Mouse (Mus musculus) midbrain, embryonic 14.5 days (tissue): ENCODE data around the gene Gm10392. TPM values are rescaled to one million over a fixed set of nuclear protein-coding genes. Genes with fewer than 3 reads are reported as not detected.

Experiments
- ATAC-seq: fragments of 200-750 bp; cut with Nextera tagmentation; 2 replicates; pipeline ENCODE4 v1.8.0; 2017; ENCODE audit warnings: moderate number of reproducible peaks, moderate library complexity; ENCODE audit not compliant: low FRiP score, low TSS enrichment
- DNase-seq: peaks from one replicate; pipeline ENCODE4 v3.0.0-alpha.2; 2015
- H3K27ac ChIP-seq: fragments of 300-500 bp; sonication (generic); replicated peaks from 2 replicates; pipeline ENCODE4 v1.5.1; 2014; ENCODE audit warnings: mild to moderate bottlenecking, low read depth, low read length, moderate library complexity
- H3K27me3 ChIP-seq: fragments of 300-500 bp; sonication (generic); 2 replicates; pipeline ENCODE4 v1.6.1; 2014; ENCODE audit warnings: low read length, control low read depth, mixed read lengths; ENCODE audit not compliant: control insufficient read depth, insufficient read depth
- H3K36me3 ChIP-seq: fragments of 300-500 bp; sonication (generic); 2 replicates; pipeline ENCODE4 v1.6.1; 2014; ENCODE audit warnings: low read length, control low read depth; ENCODE audit not compliant: control insufficient read depth, insufficient read depth
- H3K4me1 ChIP-seq: fragments of 300-500 bp; sonication (generic); 2 replicates; pipeline ENCODE4 v1.6.1; 2014; ENCODE audit warnings: mild to moderate bottlenecking, antibody characterized with exemption, low read length, control low read depth; ENCODE audit not compliant: control insufficient read depth, insufficient read depth
- H3K4me2 ChIP-seq: fragments of 300-500 bp; sonication (generic); 2 replicates; pipeline ENCODE4 v1.6.1; 2014; ENCODE audit warnings: mild to moderate bottlenecking, low read length, moderate library complexity
- H3K4me3 ChIP-seq: fragments of 300-500 bp; sonication (generic); replicated peaks from 2 replicates; pipeline ENCODE4 v1.5.1; 2014; ENCODE audit warnings: low read depth, low read length
- H3K9ac ChIP-seq: fragments of 300-500 bp; sonication (generic); replicated peaks from 2 replicates; pipeline ENCODE4 v1.6.1; 2014; ENCODE audit warnings: mild to moderate bottlenecking, low read length, moderate library complexity
- H3K9me3 ChIP-seq: fragments of 300-500 bp; sonication (generic); 2 replicates; pipeline ENCODE4 v1.6.1; 2016; ENCODE audit warnings: low read length, control low read depth, mixed read lengths; ENCODE audit not compliant: control insufficient read depth
- WGBS: fragments of 180-500 bp; shearing (Covaris S2); extraction: QIAGEN DNeasy Blood & Tissue Kit; methylation state at CpG from one replicate; pipeline ENCODE4 v1.1.7; 2014; 5-methylcytosine and 5-hydroxymethylcytosine counted together
- polyA plus RNA-seq: library from polyadenylated mRNA; unstranded; fragments of >200 nt; fragmentation: Nextera tagmentation; extraction: Ambion mirVana; gene quantifications from 2 replicates; pipeline ENCODE4 v1.2.1, GENCODE M21; 2014

Gene Gm10392
- polyA plus RNA-seq, 1 experiment from 2014 or later = not detected

DNA sequence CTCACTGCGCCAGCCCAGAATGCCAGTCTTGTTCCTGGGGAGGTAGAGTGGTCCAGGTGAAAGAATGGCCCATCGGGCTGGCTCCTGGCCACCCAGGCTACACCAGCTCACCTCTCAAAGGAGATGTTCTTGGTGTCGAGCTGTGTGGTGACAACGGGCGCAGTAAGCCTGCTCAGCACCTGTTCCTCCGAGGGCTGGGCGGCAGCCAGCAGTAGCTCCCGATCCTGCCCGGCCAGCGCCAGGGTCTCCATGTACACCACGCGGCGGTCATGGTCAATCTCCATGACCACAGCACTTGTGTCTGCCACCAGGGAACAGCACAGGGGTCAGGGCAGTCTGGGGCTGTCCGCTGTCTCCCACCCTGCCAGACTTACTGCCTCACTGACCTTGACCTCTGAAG is 42.8 kb downstream of the Gm10392 start:
- 96% methylated on average over 14 of the region's 14 CpGs for WGBS
- ATAC-seq (no peak), DNase-seq (no peak)
- H3K9ac ChIP-seq = no peak overlapping the region
- peaks cover 52% of the 10 kb centered on the region for H3K36me3 ChIP-seq
- H3K27me3 ChIP-seq = no peaks in the 10 kb centered on the region
- H3K4me2 ChIP-seq = no peak overlapping the region
- H3K9me3 ChIP-seq = no peaks in the 10 kb centered on the region
- H3K27ac ChIP-seq = no peak overlapping the region
- no peak overlapping the region for H3K4me3 ChIP-seq
- H3K4me1 ChIP-seq = no peaks in the 10 kb centered on the region

DNA sequence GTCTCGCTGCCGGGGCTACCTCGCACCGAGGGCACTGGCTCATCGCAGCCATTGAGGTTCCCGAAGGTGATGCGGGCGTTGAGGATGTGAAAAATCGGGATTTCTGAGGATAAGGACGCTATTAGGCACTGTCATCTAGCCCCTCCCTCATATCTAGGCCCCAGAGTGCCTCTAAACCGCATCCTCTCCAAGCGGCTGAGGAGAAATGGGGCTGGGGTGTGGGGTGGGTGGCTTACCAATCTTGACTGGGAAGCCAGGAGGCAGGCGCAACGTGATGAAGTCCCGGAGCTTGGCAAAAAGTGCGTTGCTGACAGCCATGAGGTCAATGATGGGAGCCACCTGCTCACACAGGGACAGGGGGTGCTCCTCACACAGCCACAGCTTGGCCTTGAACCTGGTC is 46.2 kb downstream of the Gm10392 start:
- ATAC-seq = no peak
- H3K4me1 ChIP-seq = no peaks in the 10 kb centered on the region
- peaks cover 61% of the 10 kb centered on the region for H3K36me3 ChIP-seq
- no peak overlapping the region for H3K27ac ChIP-seq
- no peak overlapping the region for H3K9ac ChIP-seq
- DNase-seq = no peak
- peaks cover 7% of the 10 kb centered on the region; the same call in 1 of the 2 replicates for H3K27me3 ChIP-seq
- H3K4me3 ChIP-seq = no peak overlapping the region
- H3K9me3 ChIP-seq = no peaks in the 10 kb centered on the region
- no peak overlapping the region for H3K4me2 ChIP-seq
- WGBS = 97% methylated on average over 16 of the region's 16 CpGs

DNA sequence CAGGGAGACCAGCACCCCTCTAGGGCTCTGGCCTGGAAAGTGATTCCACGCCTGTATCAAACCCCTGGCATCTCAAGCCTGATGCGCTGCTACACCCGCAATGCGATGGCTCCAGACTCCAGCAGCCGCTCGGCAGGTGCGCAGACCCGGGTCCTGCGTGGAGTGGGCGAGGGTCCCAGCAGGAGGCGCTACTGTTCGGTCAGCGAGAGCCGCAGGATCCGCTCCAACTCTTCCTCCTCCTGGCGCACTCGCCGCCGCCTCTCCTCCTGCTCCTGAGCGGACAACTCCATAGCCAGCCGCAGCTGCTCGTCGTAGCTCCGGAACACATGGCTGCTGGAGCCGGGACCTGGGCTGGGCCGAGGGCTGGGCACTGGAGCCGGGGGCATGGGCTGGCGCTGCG is 47.6 kb downstream of the Gm10392 start:
- Histone ChIP-seq H3K4me2 (no peak overlapping the region), H3K27ac (no peak overlapping the region), H3K27me3 (peaks cover 21% of the 10 kb centered on the region; the same call in 1 of the 2 replicates), H3K36me3 (peaks cover 56% of the 10 kb centered on the region), H3K4me1 (no peaks in the 10 kb centered on the region), H3K9me3 (no peaks in the 10 kb centered on the region), H3K9ac (no peak overlapping the region), H3K4me3 (no peak overlapping the region)
- ATAC-seq = no peak
- no peak for DNase-seq
- 75% methylated on average over 29 of the region's 29 CpGs for WGBS

DNA sequence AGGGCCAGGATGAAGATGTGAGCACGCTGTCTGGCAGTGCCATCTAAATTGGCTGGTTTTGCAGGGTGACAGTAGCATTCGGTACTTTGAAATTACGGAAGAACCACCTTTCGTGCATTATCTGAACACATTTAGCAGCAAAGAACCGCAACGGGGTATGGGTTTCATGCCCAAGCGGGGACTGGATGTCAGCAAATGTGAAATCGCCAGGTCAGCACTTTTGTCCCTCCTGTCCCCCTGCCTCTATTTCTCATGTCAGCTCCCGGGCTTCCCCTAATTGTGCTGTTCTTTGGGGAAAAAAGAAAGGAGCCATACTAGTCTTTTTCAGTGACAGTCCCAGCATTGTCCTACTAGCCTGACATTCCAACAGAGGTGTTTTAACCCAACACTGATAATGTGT is 50.6 kb downstream of the Gm10392 start:
- ATAC-seq (no peak), DNase-seq (no peak)
- Histone ChIP-seq H3K36me3 (peaks cover 31% of the 10 kb centered on the region), H3K27me3 (peaks cover 31% of the 10 kb centered on the region; the same call in 1 of the 2 replicates), H3K9ac (no peak overlapping the region), H3K9me3 (no peaks in the 10 kb centered on the region), H3K4me1 (no peaks in the 10 kb centered on the region), H3K4me2 (no peak overlapping the region), H3K27ac (no peak overlapping the region), H3K4me3 (no peak overlapping the region)
- 85% methylated on average over 9 of the region's 9 CpGs for WGBS

DNA sequence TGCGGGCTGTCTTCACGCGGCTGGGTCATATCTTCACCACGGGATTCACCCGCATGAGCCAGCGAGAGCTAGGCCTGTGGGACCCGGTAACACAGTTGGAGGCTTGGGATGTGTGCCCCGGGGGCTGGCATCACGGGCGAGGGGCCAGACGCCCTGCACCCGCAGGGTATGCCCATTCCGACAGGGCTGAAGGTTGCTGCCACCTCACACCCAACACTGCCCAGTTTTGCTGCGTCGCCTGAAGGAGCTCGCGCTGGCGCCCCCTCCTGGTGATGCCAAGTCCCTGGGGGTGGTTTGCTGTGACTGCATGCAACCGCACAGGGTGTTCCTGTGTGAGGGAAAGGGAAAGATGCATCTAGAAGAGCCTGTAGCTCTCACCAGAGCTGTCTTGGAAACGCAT is 51.2 kb downstream of the Gm10392 start:
- Histone ChIP-seq H3K9me3 (no peaks in the 10 kb centered on the region), H3K4me2 (0 out of 2 replicates have a peak overlapping the region, but pooled peaks have one; percentile 4), H3K9ac (no peak overlapping the region), H3K36me3 (peaks cover 25% of the 10 kb centered on the region), H3K4me3 (no peak overlapping the region), H3K4me1 (peaks cover 3% of the 10 kb centered on the region), H3K27ac (no peak overlapping the region), H3K27me3 (peaks cover 37% of the 10 kb centered on the region; the same call in 1 of the 2 replicates)
- ATAC-seq (no peak), DNase-seq (peak; percentile 77)
- 9% methylated on average over 20 of the region's 20 CpGs for WGBS

DNA sequence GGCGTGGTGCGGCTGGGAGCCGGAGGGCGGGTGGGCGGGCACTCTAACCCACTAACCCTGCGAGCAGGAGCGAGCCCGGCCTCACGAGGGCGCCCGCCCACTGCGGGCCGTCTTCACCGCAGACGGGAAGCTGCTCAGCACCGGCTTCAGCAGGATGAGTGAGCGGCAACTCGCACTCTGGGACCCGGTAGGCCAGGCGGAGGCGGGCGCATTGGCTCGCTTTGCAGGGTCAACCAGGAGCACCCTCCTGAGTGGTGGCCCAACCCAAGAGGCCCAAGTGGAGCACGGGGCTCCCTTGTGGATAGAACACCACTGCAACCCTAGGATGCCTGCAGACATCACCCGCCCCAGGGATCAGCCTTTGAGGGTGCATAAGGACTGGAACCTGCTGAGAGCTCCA is 51.8 kb downstream of the Gm10392 start:
- Histone ChIP-seq H3K9me3 (no peaks in the 10 kb centered on the region), H3K9ac (no peak overlapping the region), H3K4me2 (no peak overlapping the region), H3K27ac (no peak overlapping the region), H3K4me1 (peaks cover 5% of the 10 kb centered on the region), H3K4me3 (no peak overlapping the region), H3K36me3 (peaks cover 18% of the 10 kb centered on the region), H3K27me3 (peaks cover 44% of the 10 kb centered on the region; the same call in 1 of the 2 replicates)
- ATAC-seq = no peak
- 4% methylated on average over 25 of the region's 25 CpGs for WGBS
- peak; percentile 42 for DNase-seq

Other genes starting within 250 kb of the Gm10392 start
- gene Coro6, start 56.8 kb downstream of the Gm10392 start, polyA plus RNA-seq = 0.26 and 0.32 TPM in 2 replicates
- 42.6 and 43.7 TPM in 2 replicates for gene Ankrd13b, start 29.5 kb downstream of the Gm10392 start, polyA plus RNA-seq
- gene Git1, start 25.6 kb downstream of the Gm10392 start, polyA plus RNA-seq = 23.1 and 25.1 TPM in 2 replicates
- gene Abhd15, start 4.1 kb downstream of the Gm10392 start, polyA plus RNA-seq = 1.8 and 2.0 TPM in 2 replicates
- 11.7 and 12.0 TPM in 2 replicates for gene Trp53i13, start 3.2 kb downstream of the Gm10392 start, polyA plus RNA-seq
- gene Taok1, start 88.6 kb upstream of the Gm10392 start, polyA plus RNA-seq = 37.0 and 37.5 TPM in 2 replicates
- gene Nufip2, start 167.0 kb upstream of the Gm10392 start, polyA plus RNA-seq = 6.2 and 6.8 TPM in 2 replicates
- 0.41 and 0.69 TPM in 2 replicates for gene Cryba1, start 206.1 kb upstream of the Gm10392 start, polyA plus RNA-seq
- 42.3 and 49.7 TPM in 2 replicates for gene Myo18a, start 244.0 kb upstream of the Gm10392 start, polyA plus RNA-seq